Mouse (Mus musculus) C2C12 (cell line): ENCODE results near the gene Syngr1. TPM values are rescaled to one million over a fixed set of nuclear protein-coding genes. Genes with fewer than 3 reads are reported as not detected.

Source experiments
- H3K27me3 ChIP-seq: one replicate; pipeline ENCODE4 v1.6.1; 2011; ENCODE audit not compliant: control insufficient read depth, insufficient read depth, insufficient read length
- H3K36me3 ChIP-seq: one replicate; pipeline ENCODE4 v1.6.1; 2011; ENCODE audit not compliant: control insufficient read depth, insufficient read depth
- H3K4me3 ChIP-seq: one replicate; pipeline ENCODE4 v1.5.1; 2011; ENCODE audit warnings: mild to moderate bottlenecking, control low read depth; ENCODE audit not compliant: poor library complexity, insufficient read depth, severe bottlenecking
- H3K79me2 ChIP-seq: one replicate; pipeline ENCODE4 v1.6.1; 2011; ENCODE audit not compliant: control insufficient read depth, insufficient read depth
- H3K79me3 ChIP-seq: one replicate; pipeline ENCODE4 v1.6.1; 2011; ENCODE audit warnings: low read depth, control low read depth
- H3ac ChIP-seq: one replicate; pipeline ENCODE3; 2011; ENCODE audit warnings: low read depth; ENCODE audit not compliant: control insufficient read depth, insufficient read length
- CEBPB ChIP-seq: IDR thresholded peaks from one replicate; pipeline ENCODE4 v1.6.1; 2011; ENCODE audit warnings: low read depth, mild to moderate bottlenecking, control low read depth, moderate library complexity
- CTCF ChIP-seq: IDR thresholded peaks from one replicate; pipeline ENCODE4 v1.5.1; 2011; ENCODE audit not compliant: control insufficient read depth, insufficient read depth, insufficient read length
- FOSL1 ChIP-seq: IDR thresholded peaks from one replicate; pipeline ENCODE4 v1.8.0; 2011; ENCODE audit warnings: mild to moderate bottlenecking, low read length; ENCODE audit not compliant: poor library complexity, insufficient read depth, severe bottlenecking
- MAX ChIP-seq: IDR thresholded peaks from one replicate; pipeline ENCODE4 v1.6.1; 2011; ENCODE audit warnings: mild to moderate bottlenecking, control low read depth
- MYOD1 ChIP-seq: IDR thresholded peaks from one replicate; pipeline ENCODE4 v1.6.1; 2011; ENCODE audit warnings: low read depth; ENCODE audit not compliant: control insufficient read depth, insufficient read length
- MYOG ChIP-seq: IDR thresholded peaks from one replicate; pipeline ENCODE4 v1.6.1; 2011; ENCODE audit not compliant: control insufficient read depth, insufficient read length; ENCODE audit errors: extremely low read depth
- USF1 ChIP-seq: IDR thresholded peaks from one replicate; pipeline ENCODE4 v1.6.1; 2011; ENCODE audit warnings: low read depth, mild to moderate bottlenecking, control low read depth, moderate library complexity
- polyA plus RNA-seq: library from polyadenylated mRNA; unstranded; fragments of >200 nt; fragmentation: generic; extraction: Trizol; gene quantifications from one replicate; pipeline ENCODE4 v1.2.1, GENCODE M21; 2012; ENCODE audit warnings: missing spikeins

Gene Syngr1
- polyA plus RNA-seq, 1 experiment = 7.9 TPM

GRCm38 (mm10) chr15:80090741-80091120, 403 bp upstream of the Syngr1 start:
- Histone ChIP-seq H3K79me3 (no peaks in the 10 kb centered on the region), H3ac (peak overlapping the region; percentile 53), H3K4me3 (peak overlapping the region; percentile 27), H3K36me3 (no peaks in the 10 kb centered on the region), H3K79me2 (no peaks in the 10 kb centered on the region), H3K27me3 (no peaks in the 10 kb centered on the region)
- TF ChIP-seq MAX (no peak), MYOG (no peak), CEBPB (no peak), USF1 (no peak), CTCF (no peak), FOSL1 (no peak), MYOD1 (no peak)

- Histone ChIP-seq H3K79me3 (no peaks in the 10 kb centered on the region), H3K4me3 (no peak overlapping the region)
Measured at GRCm38 (mm10) chr15:80092041-80092441, 907 bp downstream of the Syngr1 start.

GRCm38 (mm10) chr15:80092599-80092998, 1.5 kb downstream of the Syngr1 start:
- no peaks in the 10 kb centered on the region for H3K27me3 ChIP-seq
- no peaks in the 10 kb centered on the region for H3K79me3 ChIP-seq
- H3K79me2 ChIP-seq = no peaks in the 10 kb centered on the region
- TF ChIP-seq MYOD1 (no peak), MAX (no peak), USF1 (no peak), CTCF (no peak)
- no peak overlapping the region for H3K4me3 ChIP-seq
- no peaks in the 10 kb centered on the region for H3K36me3 ChIP-seq
- no peak overlapping the region for H3ac ChIP-seq

More at GRCm38 (mm10) chr15:80092041-80092441, 907 bp downstream of the Syngr1 start:
- no peak for TF ChIP-seq CEBPB
- no peak for TF ChIP-seq FOSL1
- no peak for TF ChIP-seq USF1
- no peak for TF ChIP-seq CTCF
- no peak for TF ChIP-seq MYOD1
- no peak for TF ChIP-seq MYOG
- no peak for TF ChIP-seq MAX
- Histone ChIP-seq H3ac (no peak overlapping the region), H3K36me3 (no peaks in the 10 kb centered on the region), H3K79me2 (no peaks in the 10 kb centered on the region), H3K27me3 (no peaks in the 10 kb centered on the region)

DNA sequence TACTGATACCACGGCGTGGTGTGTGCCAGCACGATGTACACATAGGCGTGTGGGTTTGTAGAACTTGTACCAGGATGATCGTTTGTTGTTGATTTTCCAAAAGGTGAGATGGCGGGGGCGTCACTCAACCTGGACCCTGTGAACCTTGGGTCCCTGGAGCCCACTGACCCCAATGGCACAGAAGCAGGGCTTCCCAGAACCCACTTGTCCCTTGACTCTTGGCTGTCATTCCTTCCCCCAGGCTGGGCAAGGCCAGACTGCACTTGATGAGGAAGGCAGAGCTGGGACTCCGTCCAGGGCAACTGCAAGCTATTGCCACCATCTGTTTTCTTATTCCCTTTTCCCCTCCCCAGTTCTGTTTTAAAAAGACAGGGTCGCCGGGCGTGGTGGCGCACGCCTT, 3.1 kb downstream of the Syngr1 start:
- no peak for TF ChIP-seq MAX
- no peak for TF ChIP-seq FOSL1
- no peak for TF ChIP-seq CTCF
- TF ChIP-seq MYOG = no peak
- no peak for TF ChIP-seq CEBPB
- no peak for TF ChIP-seq MYOD1
- TF ChIP-seq USF1 = no peak
- H3K4me3 ChIP-seq = no peak overlapping the region
- no peaks in the 10 kb centered on the region for H3K79me3 ChIP-seq
- no peaks in the 10 kb centered on the region for H3K27me3 ChIP-seq
- no peaks in the 10 kb centered on the region for H3K36me3 ChIP-seq
- H3K79me2 ChIP-seq = no peaks in the 10 kb centered on the region
- H3ac ChIP-seq = no peak overlapping the region

DNA sequence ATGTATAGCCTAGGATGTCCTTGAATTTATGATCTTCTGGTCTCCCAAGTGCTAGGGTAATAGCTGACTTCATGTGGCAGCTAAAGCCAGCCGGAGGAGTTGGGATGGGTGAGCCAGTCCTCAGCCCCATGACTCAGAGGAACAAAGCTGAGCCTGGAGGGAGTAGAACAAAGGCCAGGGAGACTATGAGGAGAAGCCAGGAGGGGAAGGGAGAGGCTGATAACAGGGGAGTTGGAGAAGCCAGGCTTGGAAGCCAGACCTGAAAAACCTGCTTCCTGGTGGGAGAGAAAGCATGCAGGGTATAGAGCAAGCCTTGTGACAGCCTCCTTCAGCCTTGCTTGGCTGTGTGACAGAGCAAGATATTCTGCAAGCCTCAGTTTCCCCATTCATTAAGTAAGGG, 4.5 kb downstream of the Syngr1 start:
- Histone ChIP-seq H3K79me2 (no peaks in the 10 kb centered on the region), H3K4me3 (no peak overlapping the region), H3K27me3 (no peaks in the 10 kb centered on the region), H3K79me3 (no peaks in the 10 kb centered on the region), H3ac (no peak overlapping the region), H3K36me3 (no peaks in the 10 kb centered on the region)
- TF ChIP-seq CTCF (no peak), CEBPB (no peak), USF1 (no peak), MYOG (no peak), MYOD1 (no peak)

DNA sequence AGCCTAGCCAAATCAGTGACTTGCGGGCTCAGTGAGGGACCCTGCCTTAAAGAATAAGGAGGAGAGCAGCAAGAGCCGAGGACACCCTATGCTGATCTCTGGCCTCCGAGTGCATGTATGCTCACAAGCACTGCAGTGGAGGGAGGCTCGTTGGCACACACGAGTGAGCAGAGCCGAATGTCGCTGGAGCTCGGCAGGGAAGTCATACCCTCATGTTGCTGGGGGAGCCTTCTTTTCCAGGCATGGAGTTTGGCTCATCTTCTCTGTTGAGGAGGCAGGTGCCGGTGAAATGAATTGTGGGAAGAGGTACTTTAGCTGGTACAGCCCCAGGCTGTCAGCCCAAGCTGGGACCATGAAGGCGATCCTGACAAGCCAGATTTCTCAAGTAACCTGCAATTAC, 5.3 kb downstream of the Syngr1 start:
- Histone ChIP-seq H3ac (no peak overlapping the region), H3K27me3 (no peaks in the 10 kb centered on the region), H3K36me3 (no peaks in the 10 kb centered on the region), H3K4me3 (no peak overlapping the region), H3K79me3 (no peaks in the 10 kb centered on the region), H3K79me2 (no peaks in the 10 kb centered on the region)
- TF ChIP-seq CTCF = no peak
- no peak for TF ChIP-seq CEBPB
- no peak for TF ChIP-seq MAX
- no peak for TF ChIP-seq MYOG
- TF ChIP-seq USF1 = no peak
- TF ChIP-seq MYOD1 = no peak
- no peak for TF ChIP-seq FOSL1
